Mouse (Mus musculus) brain, adult 2 months (tissue): ENCODE measurements around the gene Axin1.
"Not testable (repeated sequence)": the region's sequence is repeated elsewhere in the genome, so short reads cannot be mapped to it uniquely, and the experiment has no call there.

Experiments
- DNase-seq: peaks from one replicate; pipeline ENCODE4 v3.0.0; 2011; ENCODE audit warnings: low read depth, low spot score

Gene Axin1

DNA sequence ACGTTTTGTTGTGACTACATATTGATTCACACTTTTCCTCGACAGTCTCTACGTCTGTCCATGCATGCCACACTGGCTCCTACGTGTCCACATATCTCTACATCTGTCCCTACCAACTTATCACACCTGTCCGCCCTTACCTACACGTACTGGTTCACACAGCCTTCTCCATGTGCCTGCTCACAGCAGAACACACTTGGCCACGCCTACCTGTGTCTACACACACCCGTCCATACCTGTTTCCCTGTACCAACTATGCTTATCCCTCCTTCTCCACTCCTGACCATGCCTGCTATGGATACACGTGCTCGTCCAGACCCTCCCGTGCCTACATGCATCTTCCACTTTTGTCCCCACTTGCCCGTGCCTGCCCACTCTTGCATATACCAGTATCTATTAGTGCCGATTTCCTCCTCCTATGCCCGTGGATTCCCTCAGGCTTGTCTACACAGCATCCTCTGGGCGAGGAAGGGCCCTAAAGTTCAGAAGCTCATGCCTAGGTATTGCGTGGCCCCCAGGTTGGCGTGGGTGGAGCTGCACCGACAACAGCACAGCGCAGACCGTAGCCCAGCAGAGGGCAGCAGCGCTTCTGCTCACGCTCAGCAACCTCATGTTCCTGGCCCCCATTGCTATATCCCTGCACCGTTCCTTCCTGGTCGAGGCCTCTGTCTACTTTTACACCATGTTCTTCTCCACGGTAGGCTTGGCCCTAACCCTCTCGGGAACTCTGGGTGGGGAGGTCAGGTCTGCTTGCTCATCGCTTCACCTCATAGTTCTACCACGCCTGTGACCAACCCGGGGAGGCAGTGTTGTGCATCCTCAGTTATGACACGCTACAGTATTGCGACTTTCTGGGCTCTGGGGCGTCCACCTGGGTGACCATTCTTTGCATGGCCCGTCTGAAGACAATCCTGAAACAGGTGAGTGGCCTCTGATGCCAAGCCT lies 18.4 kb upstream of the Axin1 start:
- peak; percentile 94 for DNase-seq

DNA sequence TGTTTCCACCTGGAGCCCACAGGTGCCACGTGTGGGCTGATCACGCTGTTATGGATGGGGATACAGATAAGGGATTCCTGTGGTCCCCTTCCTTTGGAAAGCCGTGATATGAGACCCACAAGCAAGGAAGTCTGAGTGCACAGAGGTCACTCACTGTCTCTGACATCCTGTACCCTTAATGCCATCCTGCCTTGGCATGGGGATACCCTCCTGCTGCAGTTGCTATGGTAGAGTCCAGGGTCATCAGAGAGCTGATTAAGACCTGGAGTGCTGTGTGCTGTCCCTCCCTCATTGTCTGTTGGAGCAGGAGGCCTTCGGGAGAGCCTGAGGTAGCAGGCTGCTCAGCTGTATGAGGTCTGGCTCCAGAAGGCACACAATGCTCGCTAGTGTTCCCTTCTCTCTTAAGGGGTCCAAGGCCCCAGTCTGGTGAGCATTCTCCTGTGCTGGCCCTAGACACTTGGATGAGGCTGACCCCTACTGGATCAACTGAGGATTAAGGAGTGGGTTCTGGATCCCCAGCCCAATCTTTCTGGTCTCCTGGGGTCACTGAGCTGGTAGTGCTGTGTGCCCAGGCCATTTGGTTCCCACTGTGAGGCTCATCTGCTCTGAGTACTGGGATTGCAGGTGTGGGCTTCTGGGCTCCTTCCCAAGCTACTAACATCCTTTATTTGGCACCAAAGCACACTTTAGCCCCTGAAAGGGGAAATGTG lies 15.9 kb upstream of the Axin1 start:
- no peak for DNase-seq

DNA sequence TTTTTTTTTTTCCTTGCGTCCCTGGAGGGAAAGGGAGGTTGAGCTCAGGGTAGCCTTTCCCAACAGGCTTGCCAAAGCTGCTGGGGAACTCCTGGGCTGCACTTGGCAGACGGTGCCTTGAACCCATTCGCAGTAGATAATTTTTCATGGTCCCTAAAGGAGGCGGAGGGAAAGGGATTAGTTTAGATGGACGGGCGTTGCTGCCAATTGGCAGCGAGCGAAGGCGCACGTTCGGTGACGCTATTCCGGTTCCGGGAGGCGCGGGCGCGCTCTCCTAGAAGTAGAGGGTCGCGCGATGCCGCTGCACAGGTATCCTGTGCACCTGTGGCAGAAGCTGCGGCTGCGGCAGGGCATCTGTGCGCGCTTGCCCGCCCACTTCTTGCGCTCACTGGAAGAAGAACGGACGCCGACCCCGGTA lies 15.2 kb upstream of the Axin1 start, which contains the start of gene Mrpl28:
Mrpl28 (plus strand) TSS at position 234 of the 418 bp plus-strand sequence.
- DNase-seq, result peak; percentile 99

DNA sequence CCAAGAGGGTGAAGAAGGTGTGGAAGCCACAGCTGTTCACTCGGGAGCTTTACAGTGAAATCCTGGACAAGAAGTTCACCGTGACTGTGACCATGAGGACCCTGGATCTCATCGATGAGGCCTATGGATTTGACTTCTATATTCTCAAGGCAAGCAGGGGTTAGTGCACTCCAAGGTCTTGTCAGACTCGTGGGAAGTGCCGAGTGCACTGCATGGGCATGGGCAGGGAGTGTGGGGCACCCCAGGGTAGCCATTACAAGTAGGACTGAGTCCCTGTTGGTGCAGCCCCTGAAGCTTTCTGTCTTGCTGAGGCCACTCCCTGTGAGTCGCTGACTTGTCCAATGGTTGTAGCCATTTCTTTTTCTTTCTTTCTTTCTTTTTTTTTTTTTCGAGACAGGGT lies 13.9 kb upstream of the Axin1 start:
- DNase-seq, result no peak

DNA sequence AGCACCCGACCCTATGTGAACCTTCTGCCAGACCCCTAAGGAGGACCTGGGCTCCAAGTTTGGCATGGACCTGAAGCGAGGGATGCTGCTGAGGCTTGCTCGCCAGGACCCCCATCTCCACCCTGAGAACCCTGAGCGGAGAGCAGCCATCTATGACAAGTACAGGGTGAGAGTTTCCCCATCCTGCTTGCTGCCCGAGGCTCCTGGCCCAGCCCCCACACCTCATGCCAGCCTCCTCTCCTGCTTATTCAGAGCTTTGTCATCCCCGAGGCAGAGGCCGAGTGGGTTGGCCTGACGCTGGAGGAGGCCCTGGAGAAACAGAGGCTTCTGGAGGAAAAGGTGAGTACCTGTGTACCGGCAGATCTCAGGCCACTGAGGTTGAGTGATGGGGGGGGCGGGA lies 13.3 kb upstream of the Axin1 start:
- no peak for DNase-seq

DNA sequence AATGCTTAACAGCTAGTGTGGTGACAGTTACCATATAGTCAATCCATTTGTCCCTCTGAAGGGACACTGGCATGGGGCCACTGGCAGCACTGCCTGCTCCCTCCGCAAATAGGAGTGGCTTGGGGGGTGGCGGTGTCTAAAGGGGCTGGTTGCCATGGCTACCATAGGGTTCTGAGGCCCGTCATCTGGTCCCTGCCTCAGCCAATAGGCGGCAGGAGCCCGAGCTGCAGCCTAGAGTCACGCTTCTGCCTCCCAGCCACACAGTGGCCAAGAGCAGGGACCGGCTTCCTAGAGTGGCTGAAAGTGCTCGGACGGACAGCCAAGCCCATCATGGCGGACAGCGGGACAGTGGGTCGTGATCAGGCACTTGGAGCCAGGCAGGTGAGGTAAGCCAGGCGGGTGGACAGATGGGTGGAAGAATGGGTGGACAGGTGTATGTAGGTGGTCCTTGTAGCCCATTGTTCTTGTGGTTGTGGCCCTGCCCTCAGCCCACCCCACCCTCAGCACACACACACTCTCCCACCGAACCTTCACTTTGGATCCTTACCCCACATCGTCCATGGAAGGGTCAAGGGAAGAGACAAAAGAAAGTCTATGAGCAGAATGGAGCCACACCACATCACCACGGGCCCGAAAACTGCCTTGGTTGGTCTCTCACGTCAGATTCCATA lies 7.3 kb upstream of the Axin1 start:
- peak; percentile 58 for DNase-seq

DNA sequence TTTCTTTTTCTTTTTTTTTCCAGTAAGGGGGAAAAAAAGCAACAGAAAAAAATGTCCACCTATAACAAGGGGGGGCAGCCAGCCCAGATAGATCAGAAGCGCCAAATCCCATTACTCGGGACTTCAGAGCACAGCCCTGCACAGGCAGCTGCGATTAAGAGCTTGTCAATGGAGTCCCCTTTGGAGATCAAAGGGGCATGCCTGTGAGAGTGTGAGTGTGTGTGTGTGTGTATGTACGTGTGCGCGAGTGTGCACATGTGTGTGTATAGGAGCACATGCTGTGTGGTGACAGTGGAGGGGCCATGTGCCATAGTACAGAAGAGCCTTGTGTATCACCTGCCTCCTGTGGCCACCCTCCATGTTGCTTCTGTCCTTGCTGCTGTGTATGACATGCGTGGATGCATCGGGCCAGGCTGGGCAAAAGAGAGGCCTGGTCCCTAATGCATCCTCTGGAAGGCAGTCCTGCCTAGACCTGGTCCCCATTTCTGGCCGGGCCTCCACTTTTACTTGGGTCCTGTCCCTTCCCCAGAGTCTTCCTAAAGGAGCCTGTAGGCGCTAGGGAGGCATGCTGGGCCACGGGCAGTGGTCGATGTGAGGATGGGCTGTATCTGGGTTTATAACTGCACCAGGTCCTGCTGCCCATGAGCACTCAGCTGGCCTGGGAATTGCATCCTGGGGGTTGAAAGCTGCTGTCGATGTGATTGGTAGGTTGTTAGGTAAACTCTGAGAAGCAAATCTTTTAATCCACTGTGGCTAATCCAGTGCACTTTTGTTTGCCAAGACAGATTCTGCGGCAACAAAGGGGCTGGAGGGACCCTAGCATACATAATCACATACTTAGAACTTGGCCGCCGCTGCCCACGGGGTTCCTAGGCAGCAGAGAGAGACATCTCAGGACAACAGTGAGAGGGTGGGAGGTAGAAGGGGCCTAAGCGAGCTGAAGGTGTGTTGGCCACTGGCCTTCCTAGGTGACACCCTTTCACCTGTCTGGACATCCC lies 6.3 kb upstream of the Axin1 start:
- no peak for DNase-seq

DNA sequence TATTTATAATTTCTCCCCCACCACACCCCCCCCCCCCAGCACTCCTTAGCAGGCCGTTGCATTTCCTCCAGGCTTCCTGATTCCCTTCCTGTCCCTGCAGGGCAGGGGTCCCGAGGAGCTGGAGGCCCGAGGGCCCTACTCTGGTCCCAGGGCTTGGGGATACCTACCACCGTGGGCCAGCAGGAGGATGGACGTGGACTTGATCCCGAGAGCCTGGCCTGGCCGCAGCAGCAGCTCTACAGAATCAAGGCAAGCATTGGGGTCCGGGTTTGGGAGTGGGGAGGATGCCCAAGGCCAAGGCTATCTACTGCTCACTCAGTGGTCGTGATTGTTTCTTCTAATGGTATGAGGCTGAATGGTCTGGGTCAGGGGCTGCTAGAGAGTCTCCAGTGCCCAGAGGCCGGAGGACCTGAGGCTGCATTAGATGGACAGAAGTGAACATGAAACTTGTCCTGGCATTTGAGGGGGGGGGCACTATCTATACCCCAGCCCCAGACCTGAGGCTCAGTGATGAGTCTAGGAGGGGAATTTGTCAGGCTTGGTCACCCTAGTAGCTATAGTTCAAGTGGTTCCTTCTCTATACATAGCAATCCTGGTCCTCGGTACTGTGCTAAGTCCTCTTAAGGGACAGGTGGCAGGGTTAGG lies 1.3 kb upstream of the Axin1 start:
- DNase-seq, result no peak

DNA sequence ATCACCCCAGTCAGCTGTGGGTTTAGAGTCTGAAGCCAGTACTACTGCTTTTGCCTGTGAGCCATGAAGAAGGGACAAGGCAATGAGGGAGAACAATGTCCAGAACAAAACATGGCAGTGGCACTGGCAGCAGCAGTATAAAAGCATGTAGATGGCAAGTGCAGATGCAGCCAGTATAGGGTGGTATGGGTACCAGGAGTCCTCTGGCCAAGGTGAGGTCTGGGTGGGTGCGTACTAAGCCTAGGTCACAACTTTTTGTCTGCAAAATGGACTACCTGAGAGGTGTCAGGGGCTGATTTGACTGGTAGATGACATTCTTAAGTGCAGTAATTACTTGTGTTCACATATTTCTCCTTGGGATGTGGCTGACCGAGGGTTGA lies 747 bp upstream of the Axin1 start:
- no peak for DNase-seq

DNA sequence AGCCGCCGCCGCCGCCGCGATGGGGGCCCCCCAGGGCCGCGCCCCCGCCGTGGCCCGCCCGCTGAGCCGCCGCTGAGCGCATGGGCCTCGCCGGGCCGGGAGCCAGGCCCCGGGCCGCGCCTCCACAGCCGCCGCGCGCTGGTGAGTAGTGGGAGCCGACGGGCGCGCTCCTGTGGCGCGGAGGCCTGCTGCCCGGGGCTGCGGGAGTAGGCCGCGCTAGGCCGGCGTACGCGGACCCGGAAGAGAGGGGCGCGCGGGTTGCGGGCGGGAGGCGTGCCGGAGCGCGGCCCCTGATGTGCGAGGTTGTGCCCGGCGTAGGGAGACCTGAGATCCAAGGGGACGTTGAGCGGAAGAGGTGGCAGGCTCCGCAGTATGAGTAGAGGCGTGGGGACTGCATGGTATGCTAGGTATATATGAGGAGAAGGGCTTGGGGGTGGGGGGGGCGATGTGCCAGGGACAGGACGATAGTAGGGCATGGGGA lies 453 bp downstream of the Axin1 start:
- peak; percentile 56 for DNase-seq

DNA sequence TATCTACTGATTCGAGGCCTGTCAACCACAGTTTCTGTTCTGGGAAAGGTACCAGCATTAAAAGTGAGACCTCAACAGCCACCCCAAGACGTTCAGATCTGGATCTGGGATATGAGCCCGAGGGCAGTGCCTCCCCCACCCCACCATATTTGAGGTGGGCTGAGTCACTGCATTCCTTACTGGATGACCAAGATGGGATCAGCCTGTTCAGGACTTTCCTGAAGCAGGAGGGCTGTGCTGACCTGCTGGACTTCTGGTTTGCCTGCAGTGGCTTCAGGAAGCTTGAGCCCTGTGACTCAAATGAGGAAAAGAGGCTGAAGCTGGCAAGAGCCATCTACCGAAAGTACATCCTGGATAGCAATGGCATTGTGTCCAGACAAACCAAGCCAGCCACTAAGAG lies 4.3 kb downstream of the Axin1 start:
- DNase-seq, result no peak

DNA sequence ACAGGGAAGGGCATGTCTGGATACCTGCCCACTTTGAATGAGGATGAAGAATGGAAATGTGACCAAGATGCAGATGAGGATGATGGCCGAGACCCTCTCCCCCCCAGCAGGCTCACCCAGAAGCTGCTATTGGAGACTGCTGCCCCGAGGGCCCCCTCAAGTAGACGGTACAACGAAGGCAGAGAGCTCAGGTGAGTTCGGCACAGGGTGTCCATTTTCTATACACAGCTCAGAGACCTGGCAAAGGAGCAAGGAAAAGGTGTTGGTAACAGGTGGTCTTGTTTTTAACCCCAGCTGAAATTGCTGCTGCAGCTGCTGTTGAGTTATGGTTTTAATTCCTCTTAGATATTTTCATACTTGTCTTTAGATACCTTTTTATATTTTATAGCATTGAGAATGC lies 4.9 kb downstream of the Axin1 start:
- DNase-seq, result no peak

DNA sequence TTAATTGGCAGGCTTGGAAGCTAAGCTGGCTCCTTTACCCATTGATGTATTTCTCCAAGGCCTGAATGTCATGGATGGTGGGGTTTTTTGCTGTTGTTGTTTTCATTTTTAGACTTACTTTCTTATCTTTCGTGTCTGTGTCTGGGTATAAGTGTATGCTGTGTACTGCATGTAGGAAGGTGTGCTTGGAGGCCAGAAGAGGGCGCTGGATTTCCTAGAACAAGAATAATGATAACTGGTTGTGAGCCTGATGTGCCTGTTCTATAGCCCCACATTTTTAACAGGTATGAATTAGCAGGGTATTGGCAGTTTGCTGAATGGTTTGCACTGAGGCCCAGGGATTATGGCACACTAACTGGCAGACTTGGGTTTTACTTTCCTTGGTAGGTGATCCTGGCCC lies 10.6 kb downstream of the Axin1 start:
- no peak for DNase-seq

DNA sequence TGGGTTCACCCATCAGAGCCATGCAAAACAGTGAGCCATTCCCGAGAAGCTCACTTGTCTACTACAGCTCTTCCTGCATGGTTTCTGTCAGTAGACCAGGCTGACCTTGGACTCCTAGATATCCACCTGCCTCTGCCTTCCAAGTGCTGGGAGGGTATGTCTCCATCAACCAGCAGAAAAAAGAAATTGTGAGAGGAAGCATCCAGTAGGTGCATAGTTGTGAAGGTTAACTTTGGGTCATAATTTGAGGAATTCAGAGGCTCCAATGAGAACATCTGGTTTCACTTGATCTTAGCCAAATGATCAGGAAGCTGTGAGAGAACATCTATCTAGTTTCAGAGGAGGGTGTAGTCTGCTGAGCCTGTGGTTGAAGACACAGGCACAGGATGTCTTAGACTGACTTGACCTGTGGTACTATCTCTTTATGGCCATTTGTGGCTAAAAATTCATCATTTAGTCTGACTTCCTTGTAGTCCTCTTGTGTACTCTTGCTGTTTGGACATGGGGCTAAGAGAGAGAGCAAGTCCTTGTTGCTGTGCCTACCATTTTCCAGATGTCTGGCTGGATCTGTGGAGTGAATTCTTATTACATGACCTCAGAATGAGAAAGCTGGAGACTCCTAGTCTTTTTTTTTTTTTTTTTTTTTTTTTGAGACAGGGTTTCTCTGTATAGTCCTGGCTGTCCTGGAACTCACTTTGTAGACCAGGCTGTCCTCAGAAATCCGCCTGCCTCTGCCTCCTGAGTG lies 13.6 kb downstream of the Axin1 start:
- no peak for DNase-seq

DNA sequence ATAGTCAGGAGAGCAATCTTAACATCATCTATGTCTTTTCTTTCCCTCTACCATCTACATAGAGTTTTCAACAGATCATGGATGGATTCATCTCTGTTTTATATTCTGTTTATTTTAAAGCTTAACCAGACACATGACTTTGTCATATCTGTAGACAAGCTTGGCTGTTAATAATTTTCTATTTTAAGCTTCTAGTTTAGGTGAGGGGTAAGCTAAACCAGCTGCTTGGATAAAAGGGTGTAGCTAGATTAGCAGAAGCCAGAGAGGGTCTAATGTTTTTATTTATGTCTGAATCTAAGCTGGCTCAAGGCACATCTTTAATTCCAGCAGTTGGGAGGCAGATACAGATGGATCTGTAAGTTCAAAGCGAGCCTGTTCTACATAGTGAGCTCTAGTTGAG lies 24.2 kb downstream of the Axin1 start:
- DNase-seq, result no peak

DNA sequence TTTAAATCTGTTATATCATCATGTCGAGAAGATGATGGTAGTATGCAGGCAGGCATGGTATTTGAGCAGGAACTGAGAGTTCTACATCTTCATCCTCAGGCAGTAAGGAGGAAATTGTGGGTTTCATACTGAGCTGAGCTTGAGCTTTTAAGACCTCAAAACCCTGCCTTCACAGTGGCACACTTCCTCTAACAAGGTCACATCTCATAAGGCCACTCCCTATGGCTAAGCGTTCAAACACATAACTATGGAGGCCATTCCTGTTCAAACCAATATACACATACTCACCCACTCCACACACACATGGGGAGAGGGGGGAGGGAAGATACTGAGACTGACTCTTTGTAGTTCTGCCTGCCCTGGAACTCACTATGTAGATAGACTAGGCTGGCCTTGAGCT lies 29.6 kb downstream of the Axin1 start:
- no peak for DNase-seq

DNA sequence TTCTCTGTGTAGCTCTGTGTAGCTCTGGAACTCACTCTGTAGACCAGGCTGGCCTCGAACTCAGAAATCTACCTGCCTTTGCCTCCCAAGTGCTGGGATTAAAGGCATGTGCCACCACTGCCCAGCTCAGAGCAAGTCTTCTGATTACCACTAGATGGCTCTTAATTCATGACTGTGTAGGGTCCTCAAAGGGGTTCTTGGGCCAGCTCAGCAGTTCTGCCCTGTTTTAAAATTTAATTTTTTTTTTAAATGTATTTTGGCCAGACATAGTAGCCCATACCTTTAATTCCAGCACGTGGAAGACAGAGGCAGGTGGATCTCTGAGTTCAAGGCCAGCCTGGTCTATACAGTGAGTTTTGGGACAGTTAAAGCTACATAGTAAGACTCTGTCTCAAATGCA lies 36.8 kb downstream of the Axin1 start:
- DNase-seq, result not testable (repeated sequence)

DNA sequence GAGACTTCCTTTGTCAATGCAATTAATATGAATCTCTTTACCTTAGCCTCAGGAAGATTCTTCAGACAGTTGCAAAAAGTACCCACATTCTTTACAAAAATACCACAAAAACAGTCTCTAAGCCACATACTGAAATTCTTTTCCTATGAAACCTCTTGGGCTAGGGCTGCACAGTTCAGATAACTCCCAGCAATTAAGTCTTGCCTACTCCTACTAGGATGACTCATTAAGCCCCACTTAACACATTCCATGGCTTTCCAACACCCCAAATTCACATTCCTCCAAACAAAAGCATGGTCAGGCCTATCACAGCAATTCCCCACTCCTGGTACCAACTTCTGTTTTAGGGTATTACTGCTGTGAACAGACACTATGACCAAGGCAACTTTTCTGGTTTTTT lies 40.1 kb downstream of the Axin1 start:
- no peak for DNase-seq

DNA sequence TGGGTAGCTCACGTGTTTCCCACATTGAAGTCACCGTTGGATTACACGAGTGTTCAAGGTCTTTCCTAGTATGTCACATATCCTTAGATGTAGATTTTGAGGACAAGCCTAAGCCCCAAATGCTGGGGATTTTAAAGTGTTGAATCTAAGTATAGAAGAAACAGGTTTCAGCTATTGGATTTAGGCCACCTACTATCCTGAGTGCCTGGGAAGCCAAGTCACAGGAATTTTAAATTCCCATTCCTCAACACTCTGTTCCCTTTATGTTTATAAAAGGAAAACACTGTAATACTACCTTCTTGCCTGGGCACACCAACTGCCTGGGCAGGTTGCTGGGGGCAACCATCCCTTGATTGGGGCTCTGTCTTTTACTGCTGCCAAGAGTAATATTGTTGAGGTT lies 42.7 kb downstream of the Axin1 start:
- DNase-seq, result peak; percentile 51

DNA sequence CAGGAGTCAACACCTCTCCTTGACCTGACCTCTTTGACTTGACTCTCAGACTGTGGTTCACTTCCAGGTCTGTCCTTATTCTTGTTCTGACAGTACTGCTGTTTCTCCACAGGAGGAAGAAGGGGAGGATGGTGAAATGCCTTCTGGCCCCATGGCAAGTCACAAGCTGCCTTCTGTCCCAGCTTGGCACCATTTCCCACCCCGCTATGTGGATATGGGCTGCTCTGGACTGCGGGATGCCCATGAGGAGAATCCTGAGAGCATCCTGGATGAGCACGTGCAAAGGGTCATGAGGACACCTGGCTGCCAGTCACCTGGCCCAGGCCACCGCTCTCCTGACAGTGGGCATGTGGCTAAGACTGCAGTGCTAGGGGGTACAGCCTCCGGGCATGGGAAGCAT lies 49.1 kb downstream of the Axin1 start:
- DNase-seq, result peak; percentile 69
